Mouse (Mus musculus): ENCODE measurements around the gene Slc25a51.

GRCm38 (mm10) chr4:45356653-45357052 is 51.9 kb downstream of the Slc25a51 start:
- TF ChIP-seq CTCF (IDR thresholded peaks at IDR 0.05; ENCODE audit: low read depth, low read length) = no peak
- no peak for TF ChIP-seq POLR2A (IDR thresholded peaks at IDR 0.05; ENCODE audit: insufficient read depth, low read length)
